Mouse (Mus musculus) T-helper 17 cell (primary cell): ENCODE data around the gene Atf6b.

Experiments
- in situ Hi-C, 2 experiments: fragments of 300-600 bp; cut with MboI, MseI; formaldehyde crosslinking; loops; 1 replicate in 1 of 2; 2 replicates in 1 of 2; pipeline ENCODE4 v1.15.1; 2025; ENCODE audit warnings: high pct_unique_total_duplicates in 2 of 2

Atf6b gene

DNA sequence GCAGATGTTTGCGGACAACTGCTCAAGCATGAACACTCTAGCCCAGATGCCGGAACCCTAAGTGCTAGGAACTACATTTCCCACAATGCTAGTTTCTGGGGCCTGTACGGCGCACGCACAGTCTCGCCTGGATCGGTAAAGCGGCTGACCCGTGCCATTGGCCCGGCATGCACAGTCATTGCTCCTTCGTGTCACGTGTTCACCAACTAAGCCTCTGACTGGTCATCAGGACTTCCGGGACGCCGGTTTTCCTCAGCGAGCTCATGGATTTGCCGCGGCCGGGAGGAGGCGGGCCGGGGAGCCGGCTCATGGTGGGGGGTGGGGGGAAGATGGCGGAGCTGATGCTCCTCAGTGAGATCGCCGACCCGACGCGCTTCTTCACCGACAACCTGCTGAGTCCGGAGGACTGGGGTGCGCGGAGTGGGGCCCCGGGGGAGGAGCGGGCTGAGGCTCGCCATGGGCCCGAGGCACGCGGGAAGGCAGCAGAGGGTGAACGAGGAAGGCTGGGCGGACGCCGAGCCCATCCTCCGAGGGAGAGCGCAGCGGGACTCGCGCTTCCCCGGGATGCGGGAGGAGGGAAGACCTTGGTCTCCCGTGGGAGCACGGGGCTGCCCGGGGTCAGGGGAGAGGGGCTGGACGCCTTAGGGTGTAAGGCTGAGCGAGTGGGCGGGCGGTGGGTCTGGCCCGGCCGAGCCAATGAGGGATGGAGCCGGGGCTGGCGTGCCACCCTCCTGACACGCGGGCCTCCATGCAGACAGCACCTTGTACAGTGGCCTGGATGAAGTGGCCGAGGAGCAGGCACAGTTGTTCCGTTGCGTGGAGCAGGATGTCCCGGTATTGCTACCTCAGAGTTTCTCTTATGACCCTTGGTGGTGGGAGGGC, at the start of gene Atf6b:
Atf6b (plus strand) TSS at position 241 of the 882 bp plus-strand sequence.
- in situ Hi-C loops: no loop called here

DNA sequence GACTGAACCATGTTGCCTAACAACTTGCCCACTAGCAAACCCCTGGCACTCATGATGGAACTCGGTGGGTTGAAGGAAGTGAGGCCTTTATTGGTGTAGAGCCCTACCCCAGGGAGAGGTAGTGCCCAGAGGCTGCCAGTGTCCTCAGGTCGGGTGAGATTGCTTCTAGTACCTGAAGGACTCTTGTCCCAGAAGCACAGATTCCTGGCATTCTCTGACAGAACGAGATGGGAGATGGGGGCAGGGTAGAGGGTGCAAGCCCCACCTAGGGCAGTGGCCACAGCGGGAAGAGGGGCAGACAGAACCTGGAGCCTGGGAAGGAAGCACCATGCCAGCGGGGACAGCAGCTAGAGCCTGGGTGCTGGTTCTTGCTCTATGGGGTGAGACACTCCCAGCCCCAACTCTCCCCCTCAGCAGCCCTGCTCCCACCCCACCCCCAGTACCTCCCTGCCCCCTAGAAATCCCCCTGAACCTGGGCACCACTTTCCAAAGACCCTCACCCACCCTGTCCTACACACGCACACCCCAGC, 49.3 kb upstream of the Atf6b start, which contains the start of gene Ager:
Ager (plus strand) TSS at position 297 of the 530 bp plus-strand sequence.
- in situ Hi-C loops: loop anchor here in 1 of 2 experiments (25.0 kb wide), 1 partner anchor 1665 kb away; the partner anchor contains the start of genes Rpp21 and Trim39

DNA sequence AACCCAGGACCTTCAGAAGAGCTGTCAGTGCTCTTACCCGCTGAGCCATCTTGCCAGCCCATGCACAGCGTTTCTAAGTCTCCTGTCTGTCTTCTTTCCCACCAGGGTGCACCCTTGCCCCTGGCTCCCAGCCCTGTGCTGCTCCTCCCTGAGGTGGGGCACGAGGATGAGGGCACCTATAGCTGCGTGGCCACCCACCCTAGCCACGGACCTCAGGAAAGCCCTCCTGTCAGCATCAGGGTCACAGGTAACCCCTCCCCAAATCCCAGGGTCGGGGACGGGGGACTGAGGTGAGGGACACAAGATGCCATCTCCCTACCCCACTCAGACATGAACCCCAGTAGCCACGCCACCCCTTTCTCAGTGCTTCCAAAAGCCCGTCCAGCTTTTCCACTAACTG, 47.1 kb upstream of the Atf6b start:
- in situ Hi-C loops: loop anchor here in 1 of 2 experiments (5.0 to 25.0 kb wide), 2 partner anchors 483 to 1662 kb away; partner anchors contain the start of genes H2-DMa, Rpp21 and Trim39

DNA sequence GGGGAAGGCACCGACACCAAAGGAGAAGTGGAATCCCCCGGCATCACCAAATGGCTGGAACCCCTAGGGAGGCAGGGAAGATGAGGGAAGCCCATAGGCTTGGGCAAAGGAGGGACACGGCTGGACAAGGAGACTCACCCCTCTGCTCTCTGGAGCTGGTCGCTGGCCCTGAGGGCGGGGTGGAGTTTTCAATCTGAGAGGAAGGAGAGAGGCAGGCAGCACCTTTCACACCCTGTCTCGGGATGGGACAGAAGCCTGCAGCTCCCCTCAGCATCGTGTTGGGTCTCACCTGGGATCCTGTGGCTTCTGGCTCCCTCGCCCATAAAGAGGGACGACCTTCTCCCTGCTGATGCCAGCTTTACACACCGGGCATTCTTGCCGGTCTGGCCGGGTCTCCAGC, 45.1 kb upstream of the Atf6b start:
- in situ Hi-C loops: loop anchor here in 1 of 2 experiments (5.0 kb wide), 1 partner anchor 484 kb away; the partner anchor contains the start of gene H2-DMa

DNA sequence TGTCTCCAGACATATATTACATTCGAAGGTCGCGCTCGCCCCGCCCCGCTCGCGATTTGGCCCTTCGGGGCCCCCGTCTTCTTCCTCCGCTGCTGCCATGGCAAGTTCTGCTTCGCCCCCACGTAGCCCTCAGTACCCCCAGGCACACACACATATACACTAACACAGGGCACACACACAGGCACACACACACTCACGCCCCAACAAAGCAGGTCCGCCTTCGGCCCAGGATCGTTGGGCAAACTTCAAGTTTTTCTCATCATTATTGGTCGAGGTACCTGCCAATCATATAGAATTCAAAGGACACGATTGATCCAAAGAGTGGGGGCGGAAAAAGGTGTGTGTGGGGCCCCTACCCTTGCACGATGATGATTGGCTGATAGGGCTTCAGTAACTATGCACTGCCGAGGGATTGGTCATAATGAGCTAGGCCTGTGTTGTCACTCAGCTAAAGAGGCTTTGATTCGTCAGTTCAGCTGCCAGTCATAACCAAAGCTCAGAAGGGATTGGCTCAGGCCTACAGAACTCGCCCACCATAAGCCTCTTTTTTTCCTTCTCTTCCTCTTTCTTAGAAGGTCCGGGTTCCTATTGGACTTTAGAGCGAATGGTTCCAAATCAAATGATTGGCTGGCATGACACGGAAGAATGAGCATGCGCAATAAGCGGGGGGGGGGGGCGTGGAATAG, 43.4 kb upstream of the Atf6b start, which contains the start of gene Rnf5:
Rnf5 (minus strand) TSS at position 316 of the 686 bp plus-strand sequence.
- in situ Hi-C loops: loop anchor here in 1 of 2 experiments (5.0 kb wide), 1 partner anchor 486 kb away; the partner anchor contains the start of gene H2-DMa

DNA sequence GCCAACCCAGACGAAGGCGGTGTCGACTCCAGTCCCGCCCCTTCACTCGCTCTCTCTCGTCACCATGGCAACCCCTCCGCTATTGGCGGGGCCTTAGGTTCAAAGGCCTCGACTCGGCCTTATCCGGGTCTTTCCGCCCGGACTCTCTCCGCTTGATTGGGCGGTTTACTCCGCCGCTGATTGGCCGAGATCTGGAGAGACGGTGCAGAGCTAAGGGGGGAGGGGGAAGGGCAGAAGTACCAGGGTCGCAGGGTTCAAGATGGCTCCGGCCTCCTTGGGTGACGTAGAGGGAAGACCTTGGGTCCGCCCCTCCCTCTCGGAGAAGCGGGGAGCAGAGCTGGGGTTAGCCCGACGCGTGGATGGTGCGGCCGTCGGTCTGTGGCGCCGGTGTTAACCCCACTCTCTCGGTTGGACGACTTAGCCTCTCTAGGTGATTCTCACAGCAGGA, 42.9 kb upstream of the Atf6b start, which contains the start of gene Agpat1:
Agpat1 (plus strand) TSS at position 202 of the 448 bp plus-strand sequence.
- in situ Hi-C loops: loop anchor here in 1 of 2 experiments (5.0 kb wide), 1 partner anchor 487 kb away; the partner anchor contains the start of gene H2-DMa

DNA sequence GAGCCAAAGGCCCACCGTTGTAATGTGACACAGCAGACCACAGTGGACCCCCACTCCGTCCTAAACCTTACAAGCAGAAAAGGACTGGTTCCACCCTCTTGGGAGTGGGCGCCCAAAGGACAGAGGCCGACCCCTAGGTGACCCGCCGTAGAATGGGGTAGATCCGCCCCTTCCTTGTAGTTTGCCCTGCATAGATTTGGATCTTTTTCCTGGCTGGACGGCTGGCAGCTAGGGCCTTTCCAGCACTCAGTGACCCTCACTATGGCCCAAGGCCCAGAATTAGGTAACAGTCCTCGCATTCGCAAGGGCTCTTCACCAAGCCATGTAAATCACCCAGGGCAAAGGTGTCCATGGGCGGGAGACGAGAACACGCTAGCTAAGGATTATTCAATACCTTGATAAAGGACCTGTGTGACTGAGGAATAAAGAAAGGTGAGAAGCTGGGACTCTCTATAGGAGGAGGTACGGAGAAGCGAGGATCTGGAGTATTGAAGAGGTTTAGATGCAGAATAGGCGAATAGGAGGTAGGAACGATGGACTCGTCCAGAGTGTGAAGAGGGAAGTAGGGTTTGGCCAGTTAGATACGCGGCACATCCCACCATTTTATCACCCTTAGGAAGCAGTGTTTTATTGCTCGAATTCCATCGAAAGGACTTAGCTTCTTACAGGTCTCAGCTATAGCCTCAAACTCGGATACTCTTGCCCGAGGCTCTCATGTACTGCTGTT, 42.3 kb upstream of the Atf6b start:
- in situ Hi-C loops: loop anchor here in 1 of 2 experiments (5.0 kb wide), 1 partner anchor 487 kb away; the partner anchor contains the start of gene H2-DMa

DNA sequence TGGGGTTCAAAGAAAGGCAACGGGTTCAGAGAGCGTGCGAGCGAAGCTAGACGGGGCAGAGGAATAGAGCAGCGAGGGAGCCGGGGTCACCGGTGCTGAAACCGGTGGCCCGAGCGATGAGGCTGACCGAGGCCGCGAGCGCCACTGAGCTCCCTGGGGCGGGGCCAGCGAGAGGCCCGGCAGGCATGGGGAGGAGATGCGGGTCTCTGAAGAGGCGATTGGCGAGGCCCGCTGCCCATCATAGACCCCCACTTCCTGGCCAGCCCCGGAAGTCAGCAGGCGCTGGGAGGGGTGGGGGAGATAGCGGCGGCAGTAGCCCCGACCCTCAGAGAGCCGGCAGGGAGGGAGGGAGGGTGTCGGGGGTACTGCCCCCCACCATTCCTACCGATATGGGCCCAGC, 41.3 kb upstream of the Atf6b start:
- in situ Hi-C loops: no loop called here

DNA sequence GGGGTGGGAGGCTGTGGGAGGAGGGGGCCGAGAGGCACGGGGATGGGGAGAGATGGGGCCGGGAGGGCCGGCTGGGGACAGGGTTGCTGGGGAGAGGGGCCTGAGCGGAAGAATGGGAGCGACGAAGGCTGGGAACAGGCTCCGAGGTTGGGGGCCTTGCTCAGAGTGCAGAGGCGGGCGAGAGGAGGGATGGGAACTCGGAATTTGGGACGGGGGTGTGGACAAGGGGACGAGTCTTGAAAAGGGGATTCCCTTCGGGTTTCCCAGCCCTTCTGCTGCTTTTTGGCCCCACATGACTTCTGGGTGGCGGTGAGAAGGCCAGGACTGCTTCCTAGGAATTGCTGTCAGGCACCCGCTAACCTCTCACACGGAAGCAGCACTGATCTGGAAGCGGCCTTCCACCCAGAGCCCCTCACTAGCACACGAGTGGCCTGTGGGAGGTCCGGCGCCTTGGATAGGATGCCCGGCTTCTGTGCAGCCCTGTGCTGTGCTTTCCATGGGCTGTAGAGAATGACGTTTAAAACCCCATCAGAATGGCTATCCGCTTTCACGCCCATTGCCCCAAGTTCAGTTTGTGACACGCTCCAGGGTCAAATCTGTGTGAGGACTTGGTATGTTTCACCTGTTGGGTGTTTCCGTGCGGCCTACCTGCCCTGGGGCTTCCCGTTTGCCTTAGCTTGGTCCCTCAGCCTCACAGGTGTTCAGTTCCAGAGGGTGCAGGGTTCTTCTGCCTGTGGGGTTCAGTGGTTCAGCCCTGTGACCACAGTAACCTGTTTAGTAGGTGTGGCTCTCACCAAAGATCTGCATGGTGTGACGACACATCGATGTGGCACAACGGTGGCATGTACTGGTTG, 40.5 kb upstream of the Atf6b start:
- in situ Hi-C loops: no loop called here

DNA sequence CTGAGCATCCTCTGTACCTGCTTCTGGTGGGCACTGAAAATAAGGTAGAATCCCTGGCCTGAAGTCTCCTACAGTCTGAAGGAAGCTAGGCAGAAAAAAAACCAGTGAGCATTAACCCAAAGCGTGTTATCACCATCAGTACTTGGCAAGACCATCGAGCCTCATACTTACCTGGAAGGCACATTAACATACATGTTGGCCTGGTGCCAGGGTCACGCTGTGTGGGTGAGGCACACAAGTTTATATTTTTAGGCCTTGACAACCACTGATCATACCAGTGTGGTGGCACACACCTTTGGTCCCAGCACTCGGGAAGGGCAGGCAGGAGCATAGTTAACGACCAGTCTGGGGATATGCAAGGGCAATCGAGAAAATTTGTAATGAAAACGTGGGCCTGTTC, 38.9 kb upstream of the Atf6b start:
- in situ Hi-C loops: no loop called here

DNA sequence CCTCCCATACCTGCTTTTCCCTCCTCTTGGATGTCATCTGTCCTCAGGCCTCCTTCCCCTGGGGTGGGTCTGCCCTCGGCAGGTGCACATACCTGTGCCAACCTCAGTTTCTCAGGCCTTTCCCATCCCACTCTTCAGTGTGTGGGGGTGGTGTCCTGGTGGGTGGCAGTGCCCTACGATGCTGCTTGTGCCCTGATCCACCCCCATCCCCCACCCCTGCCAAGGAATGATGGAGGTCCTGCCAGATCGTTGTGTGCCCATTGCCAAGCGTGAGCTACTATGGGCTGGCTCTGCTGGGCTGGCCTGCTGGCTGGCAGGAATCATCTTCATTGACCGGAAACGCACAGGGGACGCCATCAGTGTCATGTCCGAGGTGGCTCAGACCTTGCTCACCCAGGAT, 35.9 kb upstream of the Atf6b start:
- in situ Hi-C loops: no loop called here

DNA sequence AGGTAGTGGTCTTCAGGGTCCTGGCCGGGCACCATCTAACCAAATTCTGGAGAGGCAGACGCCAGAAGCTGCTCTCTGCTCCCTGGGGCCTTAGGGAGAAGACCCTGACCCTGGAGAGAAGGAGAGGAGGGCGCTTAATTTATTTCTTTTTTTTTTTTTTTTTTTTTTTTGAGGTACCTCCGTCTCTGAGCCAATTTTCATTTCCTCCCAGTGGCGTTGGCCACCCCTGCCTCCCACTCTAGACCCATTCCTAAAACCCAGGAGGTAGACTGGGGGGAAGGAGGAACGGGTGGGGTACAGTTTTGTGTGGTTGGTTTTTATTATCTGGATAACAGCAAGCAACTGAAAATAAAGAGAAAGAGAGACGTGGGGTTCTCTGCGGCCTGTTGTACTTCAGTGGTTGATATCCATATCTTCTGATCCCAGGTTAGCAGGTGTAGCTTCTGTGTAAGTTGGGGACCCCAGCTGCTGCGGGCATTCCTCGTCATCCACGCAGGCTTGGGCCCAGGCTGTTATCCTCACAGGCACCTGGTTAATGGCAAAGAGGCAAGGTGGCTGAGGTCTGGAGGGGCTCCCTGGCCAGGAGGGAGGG, 33.8 kb upstream of the Atf6b start:
- in situ Hi-C loops: no loop called here

DNA sequence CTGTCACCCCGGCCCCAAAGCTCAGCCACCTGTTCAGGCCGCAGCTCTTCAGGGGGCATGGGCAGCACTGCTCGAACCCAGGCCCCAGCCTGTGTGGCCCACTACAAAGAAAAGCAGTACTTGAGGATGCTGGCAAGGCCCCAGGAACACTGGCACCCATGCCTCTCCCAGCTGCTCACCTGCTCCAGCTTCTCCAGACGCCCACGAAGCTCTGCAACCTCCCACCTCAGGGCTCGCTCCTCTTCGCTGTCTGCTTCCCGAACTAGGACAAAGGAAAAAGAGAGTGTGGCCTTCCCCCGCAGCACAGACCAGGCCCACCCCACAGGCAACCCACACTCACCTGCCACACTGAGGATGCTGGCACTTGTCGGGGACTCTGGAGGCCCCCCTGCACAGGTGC, 33.1 kb upstream of the Atf6b start:
- in situ Hi-C loops: no loop called here

DNA sequence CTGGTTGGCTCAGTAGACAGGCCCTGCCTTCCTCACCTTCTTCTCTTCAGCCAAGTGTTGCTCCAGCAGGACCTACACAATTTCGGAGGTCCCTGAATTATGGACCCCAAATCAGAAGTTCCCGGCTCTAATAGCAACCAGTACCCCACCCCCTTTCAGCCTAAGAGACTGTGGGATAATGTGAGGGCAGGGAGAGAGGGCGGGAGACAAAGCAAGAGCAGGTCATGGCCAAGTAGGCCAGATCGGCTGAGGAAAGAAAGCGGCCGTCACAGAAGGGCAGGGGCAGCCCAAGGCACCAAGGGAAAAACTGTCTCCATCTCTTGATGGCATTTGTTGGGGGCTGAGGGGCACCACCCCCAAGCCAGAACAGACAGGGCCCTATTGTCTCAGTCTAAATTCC, 31.1 kb upstream of the Atf6b start, which contains the start of gene Egfl8:
Egfl8 (minus strand) TSS at position 101 of the 400 bp plus-strand sequence.
- in situ Hi-C loops: no loop called here

DNA sequence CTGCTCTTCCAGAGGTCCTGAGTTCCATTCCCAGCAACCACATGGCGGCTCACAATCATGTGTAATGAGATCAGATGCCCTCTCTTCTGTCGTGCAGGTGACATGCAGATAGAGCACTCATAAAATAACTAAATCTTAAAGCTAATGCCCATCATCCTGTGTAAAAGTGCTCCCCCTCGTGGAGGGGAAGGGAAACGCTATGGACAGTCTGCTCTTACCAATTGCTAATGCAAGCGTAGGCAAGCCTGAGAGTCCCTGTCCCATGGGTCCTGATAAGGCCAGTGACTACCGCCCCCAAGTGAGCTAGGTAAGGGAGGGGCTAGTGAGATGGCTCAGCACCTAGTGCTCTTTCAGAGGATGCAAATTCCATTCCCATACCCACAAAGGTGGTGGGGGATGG, 27.9 kb upstream of the Atf6b start:
- in situ Hi-C loops: no loop called here

DNA sequence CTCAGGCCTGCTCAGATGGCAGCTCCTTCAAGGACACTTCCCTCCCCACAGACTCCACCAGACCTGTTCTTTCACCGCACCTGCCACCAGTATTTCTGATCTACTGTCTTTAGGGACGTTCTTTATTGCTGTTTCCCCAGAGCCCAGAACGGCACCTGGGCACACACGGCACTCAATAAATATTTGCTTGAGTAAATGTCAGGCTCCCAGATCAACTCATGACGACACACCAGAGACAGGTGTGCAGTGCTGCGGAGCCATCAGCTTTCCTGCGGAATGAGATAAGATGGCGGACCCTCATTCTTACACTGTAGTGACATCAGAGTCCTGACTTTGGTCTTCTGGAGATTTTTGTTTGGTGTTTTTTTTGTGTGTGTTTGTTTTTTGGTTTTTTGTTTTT, 25.9 kb upstream of the Atf6b start:
- in situ Hi-C loops: no loop called here

DNA sequence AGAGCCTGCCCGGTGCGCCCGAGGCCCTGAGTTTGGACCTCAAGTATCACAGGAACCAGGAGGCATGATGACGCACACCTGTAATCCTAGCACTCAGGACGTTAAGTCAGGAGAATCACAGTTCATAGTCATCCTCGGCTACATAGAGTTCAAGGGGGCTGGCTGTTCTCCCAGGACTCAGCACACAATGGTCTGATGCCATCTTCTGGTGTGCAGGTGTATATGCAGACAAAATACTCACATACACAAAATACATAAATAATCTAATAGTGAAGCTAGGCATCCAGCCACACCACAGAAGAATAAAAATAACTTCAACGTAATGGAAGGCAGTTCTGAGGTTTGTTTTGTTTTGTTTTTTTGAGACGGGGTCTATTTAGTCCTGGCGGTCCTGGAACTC, 23.8 kb upstream of the Atf6b start:
- in situ Hi-C loops: no loop called here

DNA sequence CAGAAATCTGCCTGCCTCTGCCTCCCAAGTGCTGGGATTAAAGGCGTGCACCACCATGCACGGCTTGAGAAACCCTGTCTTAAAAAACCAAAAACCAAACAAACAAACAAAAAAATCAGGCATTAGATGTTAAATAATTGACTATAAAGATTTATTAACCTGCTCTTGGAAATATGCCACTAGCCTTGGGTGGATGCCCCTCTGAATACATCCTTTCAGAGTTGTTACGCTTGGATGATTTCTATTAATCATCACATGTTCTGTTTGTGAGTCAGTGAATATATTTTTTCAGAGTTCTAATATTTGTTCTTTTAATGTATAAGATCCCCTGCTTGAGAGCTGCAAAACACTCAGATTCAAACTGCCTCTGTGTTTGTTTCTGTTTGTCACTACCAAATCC, 22.0 kb upstream of the Atf6b start:
- in situ Hi-C loops: no loop called here

DNA sequence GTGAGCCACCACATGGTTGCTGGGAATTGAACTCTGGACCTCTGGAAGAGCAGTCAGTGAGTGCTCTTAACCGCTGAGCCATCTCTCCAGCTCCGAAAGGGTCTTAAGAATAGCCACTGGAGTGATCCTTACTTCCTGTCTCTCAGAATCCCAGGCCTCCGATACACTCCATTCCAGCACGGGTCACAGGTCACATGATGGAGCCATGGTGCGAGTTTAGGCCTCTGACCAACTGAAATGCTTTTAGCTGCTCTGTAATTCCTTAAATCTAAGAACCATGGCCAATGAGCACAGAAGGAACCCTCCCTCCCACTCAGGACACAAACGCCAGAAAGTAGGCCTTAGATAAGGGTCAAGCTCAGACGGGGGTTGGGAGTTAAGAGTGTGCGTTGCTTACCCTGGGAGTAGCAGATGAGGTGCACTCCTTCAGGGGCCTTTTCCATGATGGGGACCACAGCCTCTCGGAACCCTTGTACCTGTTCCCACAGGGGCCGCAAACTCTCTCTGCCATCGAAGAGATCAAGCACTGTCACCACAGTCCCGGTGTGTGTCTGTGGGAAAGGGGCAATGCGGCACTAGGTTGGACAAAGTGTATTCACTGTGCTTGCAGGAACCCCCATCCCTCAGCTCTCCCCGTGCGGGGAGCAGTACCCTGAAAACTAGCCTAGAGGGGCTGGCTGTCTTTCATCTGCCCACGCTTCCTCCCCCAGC, 20.7 kb upstream of the Atf6b start:
- in situ Hi-C loops: no loop called here
